Mouse (Mus musculus): Measurements from ENCODE around the gene Vamp1. TPM values are rescaled to one million over a fixed set of nuclear protein-coding genes. Genes with fewer than 3 reads are reported as not detected.
"Not testable (repeated sequence)": the region's sequence is repeated elsewhere in the genome, so short reads cannot be mapped to it uniquely, and the experiment has no call there.

The Vamp1 gene
- polyA plus RNA-seq, 1 experiment from 2014 or later: 8.8 TPM

- H3K27ac ChIP-seq: no peak overlapping the region
- no peaks in the 10 kb centered on the region for H3K36me3 ChIP-seq
- 78% methylated on average over 10 of the region's 10 CpGs for WGBS
- H3K27me3 ChIP-seq: peaks cover 8% of the 10 kb centered on the region
- peaks cover 4% of the 10 kb centered on the region for H3K4me1 ChIP-seq (replicated peaks)
- H3K4me3 ChIP-seq (replicated peaks): no peak overlapping the region
- no peak for ATAC-seq
- H3K9me3 ChIP-seq: no peaks in the 10 kb centered on the region
- H3K9ac ChIP-seq (replicated peaks): no peak overlapping the region
- no peak overlapping the region for H3K4me2 ChIP-seq (replicated peaks)
Observed at GRCm38 (mm10) chr6:125272228-125272785, 57.0 kb downstream of the Vamp1 start.

- Histone ChIP-seq H3K27me3 (peaks cover 8% of the 10 kb centered on the region), H3K27ac (no peak overlapping the region), H3K4me2 (replicated peaks) (no peak overlapping the region), H3K9me3 (no peaks in the 10 kb centered on the region), H3K9ac (replicated peaks) (no peak overlapping the region), H3K4me3 (replicated peaks) (no peak overlapping the region), H3K36me3 (no peaks in the 10 kb centered on the region), H3K4me1 (replicated peaks) (peaks cover 4% of the 10 kb centered on the region)
- WGBS: 64% methylated on average over 15 of the region's 15 CpGs
- no peak for ATAC-seq
Observed at GRCm38 (mm10) chr6:125274841-125275563, 59.7 kb downstream of the Vamp1 start.

GRCm38 (mm10) chr6:125279729-125280128, 64.4 kb downstream of the Vamp1 start:
- H3K4me3 ChIP-seq (replicated peaks): no peak overlapping the region
- no peak for ATAC-seq
- 67% methylated on average over 8 of the region's 8 CpGs for WGBS
- no peaks in the 10 kb centered on the region for H3K27me3 ChIP-seq
- no peaks in the 10 kb centered on the region for H3K9me3 ChIP-seq
- H3K4me1 ChIP-seq (replicated peaks): no peaks in the 10 kb centered on the region
- H3K4me2 ChIP-seq (replicated peaks): no peak overlapping the region
- no peaks in the 10 kb centered on the region for H3K36me3 ChIP-seq
- no peak overlapping the region for H3K27ac ChIP-seq
- no peak overlapping the region for H3K9ac ChIP-seq (replicated peaks)

GRCm38 (mm10) chr6:125282721-125283120, 67.4 kb downstream of the Vamp1 start:
- H3K36me3 ChIP-seq; H3K9ac ChIP-seq (replicated peaks); H3K27me3 ChIP-seq; H3K4me2 ChIP-seq (replicated peaks); ATAC-seq; H3K4me1 ChIP-seq (replicated peaks); H3K9me3 ChIP-seq; H3K27ac ChIP-seq; H3K4me3 ChIP-seq (replicated peaks): not testable (repeated sequence)
- WGBS: 95% methylated on average over 13 of the region's 13 CpGs

DNA sequence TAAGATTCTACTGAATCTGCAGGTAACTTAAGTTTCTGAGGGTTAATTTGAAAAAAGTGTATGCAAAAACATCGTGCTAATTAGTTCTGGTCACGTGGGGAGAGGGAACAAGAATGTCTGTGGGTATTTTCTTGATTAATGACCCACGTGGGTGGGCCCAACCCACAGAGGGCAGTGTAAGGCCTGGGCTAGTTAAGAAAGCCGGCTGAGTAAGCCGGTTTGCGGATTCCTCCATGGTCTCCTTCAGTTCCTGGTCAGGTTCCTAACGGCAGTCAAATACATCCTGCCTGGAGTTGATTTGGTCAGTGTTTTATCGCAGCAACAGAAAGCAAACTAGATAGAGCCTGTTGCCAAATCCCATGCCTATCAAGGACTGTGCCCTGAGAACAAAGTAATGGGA, 68.9 kb downstream of the Vamp1 start:
- no peaks in the 10 kb centered on the region for H3K36me3 ChIP-seq
- no peak for ATAC-seq
- H3K4me2 ChIP-seq (replicated peaks): no peak overlapping the region
- H3K27ac ChIP-seq: no peak overlapping the region
- 69% methylated on average over 8 of the region's 8 CpGs for WGBS
- H3K9me3 ChIP-seq: no peaks in the 10 kb centered on the region
- H3K4me1 ChIP-seq (replicated peaks): no peaks in the 10 kb centered on the region
- no peaks in the 10 kb centered on the region for H3K27me3 ChIP-seq
- no peak overlapping the region for H3K9ac ChIP-seq (replicated peaks)
- H3K4me3 ChIP-seq (replicated peaks): no peak overlapping the region

GRCm38 (mm10) chr6:125284751-125285150, 69.4 kb downstream of the Vamp1 start:
- no peak overlapping the region for H3K4me3 ChIP-seq (replicated peaks)
- no peaks in the 10 kb centered on the region for H3K36me3 ChIP-seq
- ATAC-seq: no peak
- H3K4me1 ChIP-seq (replicated peaks): no peaks in the 10 kb centered on the region
- WGBS: 90% methylated on average over 7 of the region's 7 CpGs
- H3K27ac ChIP-seq: no peak overlapping the region
- no peaks in the 10 kb centered on the region for H3K27me3 ChIP-seq
- H3K9ac ChIP-seq (replicated peaks): no peak overlapping the region
- H3K9me3 ChIP-seq: no peaks in the 10 kb centered on the region
- H3K4me2 ChIP-seq (replicated peaks): no peak overlapping the region

DNA sequence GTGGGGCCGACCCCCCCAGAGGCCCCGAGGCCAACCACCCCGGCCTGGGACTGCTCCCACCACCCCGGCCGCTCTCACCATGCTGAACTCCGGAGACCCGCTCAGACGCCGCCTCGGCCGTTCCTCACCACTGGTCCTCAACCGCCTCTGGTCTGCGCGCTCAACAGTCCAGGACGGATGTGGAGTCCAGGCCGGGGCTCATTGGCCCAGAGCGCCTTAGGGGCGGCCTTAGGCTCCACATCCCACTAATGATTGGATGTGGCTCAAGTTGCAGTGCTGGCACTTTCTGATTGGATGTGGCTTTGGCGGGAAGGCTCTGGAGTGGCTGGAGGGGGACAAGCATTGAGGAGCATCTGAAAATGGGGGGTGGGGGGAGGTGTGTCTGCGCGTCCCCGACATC, 70.5 kb downstream of the Vamp1 start, which contains the start of gene Tuba3a:
Gene Tuba3a (minus strand): TSS at position 153 of the 400 bp plus-strand sequence.
- no peaks in the 10 kb centered on the region for H3K4me1 ChIP-seq (replicated peaks)
- no peaks in the 10 kb centered on the region for H3K27me3 ChIP-seq
- ATAC-seq: peak; percentile 45; the same call in 1 of the 2 replicates
- H3K9me3 ChIP-seq: no peaks in the 10 kb centered on the region
- H3K9ac ChIP-seq (replicated peaks): no peak within 1 kb of the TSS
- H3K4me2 ChIP-seq (replicated peaks): no peak within 1 kb of the TSS
- H3K4me3 ChIP-seq (replicated peaks): no peak within 1 kb of the TSS
- H3K27ac ChIP-seq: no peak within 1 kb of the TSS
- 97% methylated on average over 22 of the region's 22 CpGs for whole genome bisulfite sequencing
- H3K36me3 ChIP-seq: no peaks in the 10 kb centered on the region

GRCm38 (mm10) chr6:125286944-125287343, 71.6 kb downstream of the Vamp1 start:
- Histone ChIP-seq H3K4me3 (replicated peaks) (no peak overlapping the region), H3K4me2 (replicated peaks) (no peak overlapping the region), H3K27ac (no peak overlapping the region), H3K9ac (replicated peaks) (no peak overlapping the region), H3K27me3 (no peaks in the 10 kb centered on the region), H3K36me3 (no peaks in the 10 kb centered on the region), H3K9me3 (no peaks in the 10 kb centered on the region), H3K4me1 (replicated peaks) (no peaks in the 10 kb centered on the region)
- WGBS: 92% methylated on average over 4 of the region's 4 CpGs
- no peak for ATAC-seq

- H3K27ac ChIP-seq: no peak overlapping the region
- no peaks in the 10 kb centered on the region for H3K36me3 ChIP-seq
- no peaks in the 10 kb centered on the region for H3K4me1 ChIP-seq (replicated peaks)
- no peak overlapping the region for H3K4me2 ChIP-seq (replicated peaks)
- no peak for ATAC-seq
- H3K27me3 ChIP-seq: no peaks in the 10 kb centered on the region
- no peaks in the 10 kb centered on the region for H3K9me3 ChIP-seq
- no peak overlapping the region for H3K4me3 ChIP-seq (replicated peaks)
- H3K9ac ChIP-seq (replicated peaks): no peak overlapping the region
- WGBS: 79% methylated on average over 5 of the region's 5 CpGs
Observed at GRCm38 (mm10) chr6:125288730-125289129, 73.4 kb downstream of the Vamp1 start.

DNA sequence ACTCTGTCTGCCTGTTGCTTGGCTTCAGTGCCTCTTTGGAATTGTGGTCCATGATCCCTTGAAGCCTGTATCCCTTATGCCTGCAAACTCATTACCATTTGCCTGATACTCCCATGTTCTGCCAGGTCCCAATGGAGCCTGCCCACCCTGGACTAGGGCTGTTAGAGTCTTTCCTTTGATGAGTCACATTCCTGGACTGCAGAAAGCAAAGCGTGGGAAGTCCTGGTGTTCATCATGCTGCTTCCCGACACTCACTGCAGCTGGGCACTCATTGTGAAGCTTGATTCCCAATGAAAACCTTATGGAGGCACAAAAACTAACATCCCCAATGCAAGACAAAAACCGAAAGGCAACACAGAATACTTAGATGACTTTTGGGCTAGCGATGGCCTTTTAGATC, 76.0 kb downstream of the Vamp1 start:
- no peaks in the 10 kb centered on the region for H3K9me3 ChIP-seq
- no peak overlapping the region for H3K27ac ChIP-seq
- no peaks in the 10 kb centered on the region for H3K27me3 ChIP-seq
- no peaks in the 10 kb centered on the region for H3K36me3 ChIP-seq
- no peak for ATAC-seq
- H3K4me1 ChIP-seq (replicated peaks): no peaks in the 10 kb centered on the region
- WGBS: 91% methylated on average over 4 of the region's 4 CpGs
- no peak overlapping the region for H3K9ac ChIP-seq (replicated peaks)
- H3K4me2 ChIP-seq (replicated peaks): no peak overlapping the region
- H3K4me3 ChIP-seq (replicated peaks): no peak overlapping the region

DNA sequence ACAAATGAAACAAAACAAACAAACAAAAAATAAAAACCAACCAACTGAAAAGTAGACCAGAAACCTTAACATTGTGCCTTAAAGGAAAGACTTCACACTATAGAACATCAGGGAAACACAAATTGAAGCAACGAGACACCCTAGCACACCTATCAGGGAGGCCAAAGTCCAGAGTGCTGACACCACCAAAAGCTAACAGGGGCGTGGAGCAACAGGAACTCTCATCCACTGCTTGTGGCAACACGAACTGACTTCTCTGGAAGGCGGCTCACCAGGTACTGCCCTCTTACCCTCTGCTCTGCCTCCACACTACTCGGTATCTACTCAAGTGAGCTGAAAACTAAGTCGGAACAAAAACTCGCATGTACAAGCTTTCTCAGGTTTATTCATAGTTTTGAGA, 76.9 kb downstream of the Vamp1 start:
- no peaks in the 10 kb centered on the region for H3K27me3 ChIP-seq
- no peaks in the 10 kb centered on the region for H3K9me3 ChIP-seq
- no peaks in the 10 kb centered on the region for H3K4me1 ChIP-seq (replicated peaks)
- H3K36me3 ChIP-seq: no peaks in the 10 kb centered on the region
- no peak overlapping the region for H3K27ac ChIP-seq
- WGBS: 91% methylated on average over 7 of the region's 7 CpGs
- H3K4me2 ChIP-seq (replicated peaks): no peak overlapping the region
- H3K9ac ChIP-seq (replicated peaks): no peak overlapping the region
- no peak for ATAC-seq
- no peak overlapping the region for H3K4me3 ChIP-seq (replicated peaks)

GRCm38 (mm10) chr6:125294049-125294448, 78.7 kb downstream of the Vamp1 start:
- Histone ChIP-seq H3K27me3 (no peaks in the 10 kb centered on the region), H3K9me3 (no peaks in the 10 kb centered on the region), H3K4me1 (replicated peaks) (no peaks in the 10 kb centered on the region), H3K4me3 (replicated peaks) (no peak overlapping the region), H3K4me2 (replicated peaks) (no peak overlapping the region), H3K9ac (replicated peaks) (no peak overlapping the region), H3K27ac (no peak overlapping the region), H3K36me3 (no peaks in the 10 kb centered on the region)
- 82% methylated on average over 4 of the region's 4 CpGs for WGBS
- no peak for ATAC-seq

Measured in midbrain, embryonic 13.5 days (tissue).